Mouse (Mus musculus): ENCODE results near the gene Flad1.

- TF ChIP-seq CTCF (IDR thresholded peaks at IDR 0.05; ENCODE audit: low read depth) = peak; percentile 81
- no peak for TF ChIP-seq EP300 (IDR thresholded peaks at IDR 0.05; ENCODE audit: low read depth)
These were observed 45.3 kb upstream of the Flad1 start for GRCm38 (mm10) chr3:89456726-89457665.

All from heart, postnatal 0 days (tissue).